Mouse (Mus musculus) kidney, postnatal 36 days (tissue): ENCODE data around the gene Zfp69.
A peak's percentile ranks its signal among the peaks of the same experiment; 100 is the strongest.

Experiments used
- DNase-seq, 2 experiments: peaks; one replicate each; pipeline ENCODE4 v3.0.0; 2021 to 2022; ENCODE audit warnings: mixed read lengths in 2 of 2

Gene Zfp69

DNA sequence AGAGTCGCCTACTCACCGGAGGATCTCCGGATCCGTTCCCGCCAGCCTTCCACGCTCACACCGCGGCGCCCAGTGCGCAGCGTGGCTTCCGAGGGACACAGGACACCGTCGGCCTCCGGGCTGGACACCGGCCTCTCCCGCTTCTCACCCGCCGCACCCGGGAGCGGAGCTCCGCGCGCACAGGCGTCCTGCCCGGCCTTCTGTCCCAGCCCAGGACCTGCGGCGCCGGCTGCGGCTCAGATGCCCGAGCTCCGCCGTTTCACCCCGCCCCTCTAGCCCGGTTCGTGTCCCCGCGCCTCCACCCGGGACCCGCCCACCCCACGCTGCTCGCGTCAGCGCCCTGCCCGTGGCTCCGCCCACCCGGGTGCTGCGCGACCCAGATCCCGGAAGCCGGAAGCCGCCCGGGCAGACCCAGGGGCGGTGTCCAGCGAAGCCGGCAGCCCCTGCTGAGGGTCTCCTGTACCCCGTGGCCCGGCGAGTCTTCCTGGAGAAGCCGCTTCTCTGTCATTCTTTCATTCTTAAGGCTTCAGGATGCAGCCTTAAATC, at the start of gene Zfp69:
Gene Zfp69, minus strand, starts transcription at position 272 of the 546 bp plus-strand sequence.
- DNase-seq = peak; percentile 93 to 97

DNA sequence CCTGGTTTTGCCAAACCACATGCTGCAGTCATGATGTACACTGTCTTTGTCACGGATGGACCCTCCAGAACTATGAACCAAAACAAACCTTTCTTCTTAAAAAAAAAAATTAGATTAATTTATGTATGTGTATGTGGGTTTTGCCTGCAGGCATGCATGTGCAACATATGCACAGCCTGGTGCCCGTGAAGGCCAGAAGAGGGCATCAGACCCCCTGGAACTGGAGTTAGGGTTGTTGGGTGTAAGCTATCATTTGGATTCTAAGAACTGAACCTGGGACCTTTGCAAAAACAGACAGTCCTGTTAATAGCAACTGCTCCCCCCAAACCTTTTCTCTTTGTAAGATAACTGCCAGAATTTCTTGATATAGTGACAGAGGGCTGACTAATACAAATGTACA, 49.5 kb upstream of the Zfp69 start:
- DNase-seq = no peak

DNA sequence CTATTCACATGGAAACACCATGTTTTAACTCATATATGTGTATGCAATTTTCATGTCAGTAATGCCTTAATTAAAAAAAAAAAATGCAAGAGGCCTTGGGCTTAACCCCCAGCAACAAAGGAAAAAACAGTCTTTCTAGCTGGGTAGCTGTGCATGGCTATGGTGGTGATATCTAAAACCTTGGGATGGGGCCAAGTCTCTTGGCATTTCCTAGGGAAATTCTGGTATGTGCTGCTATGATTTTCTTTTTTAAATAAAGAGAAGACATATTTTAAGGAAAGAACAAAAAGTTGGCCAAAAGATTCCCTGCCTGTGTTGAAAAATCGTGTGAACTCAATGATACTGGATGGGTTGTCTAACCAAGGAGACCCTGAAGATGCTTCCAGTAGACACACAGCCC, 44.4 kb upstream of the Zfp69 start:
- DNase-seq = peak in 1 of 2 experiments; percentile 42

DNA sequence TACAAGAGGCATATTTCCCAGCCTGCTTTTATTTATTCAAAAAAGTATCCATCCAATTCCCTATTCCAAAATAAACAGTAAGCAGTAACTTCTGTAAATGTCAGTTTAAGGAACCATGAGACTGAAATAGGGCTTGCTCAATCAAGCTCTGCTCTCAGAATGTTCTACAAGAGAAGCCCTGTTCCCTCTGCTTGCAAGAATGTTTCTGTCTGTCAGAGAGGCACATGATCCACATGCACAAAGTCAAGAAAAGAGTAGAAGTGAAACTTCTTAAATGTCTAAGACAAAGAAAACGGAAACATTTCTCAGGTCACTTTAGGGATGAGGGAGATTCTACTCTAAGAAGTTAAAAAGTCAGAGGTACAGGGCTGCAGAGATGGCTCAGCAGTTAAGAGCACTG, 41.5 kb upstream of the Zfp69 start:
- DNase-seq = no peak

DNA sequence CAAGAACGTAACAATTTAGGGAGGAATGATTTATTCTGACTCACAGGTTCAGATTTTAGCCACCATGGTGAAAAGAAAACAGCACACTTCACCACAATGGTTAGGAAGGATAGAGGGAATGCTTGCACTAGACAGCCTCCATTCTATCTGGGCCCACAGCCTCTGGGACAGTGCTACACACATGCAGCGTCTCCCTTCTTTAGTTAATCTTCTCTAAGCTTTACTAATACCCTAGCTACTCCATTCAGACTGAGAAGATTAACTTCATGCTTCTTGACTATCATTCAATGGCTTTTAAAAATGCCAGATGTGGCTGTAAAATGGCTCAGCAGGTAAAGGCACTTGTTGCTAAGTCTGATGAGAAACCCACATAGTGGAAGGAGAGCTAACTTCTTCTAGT, 40.8 kb upstream of the Zfp69 start:
- no peak for DNase-seq

DNA sequence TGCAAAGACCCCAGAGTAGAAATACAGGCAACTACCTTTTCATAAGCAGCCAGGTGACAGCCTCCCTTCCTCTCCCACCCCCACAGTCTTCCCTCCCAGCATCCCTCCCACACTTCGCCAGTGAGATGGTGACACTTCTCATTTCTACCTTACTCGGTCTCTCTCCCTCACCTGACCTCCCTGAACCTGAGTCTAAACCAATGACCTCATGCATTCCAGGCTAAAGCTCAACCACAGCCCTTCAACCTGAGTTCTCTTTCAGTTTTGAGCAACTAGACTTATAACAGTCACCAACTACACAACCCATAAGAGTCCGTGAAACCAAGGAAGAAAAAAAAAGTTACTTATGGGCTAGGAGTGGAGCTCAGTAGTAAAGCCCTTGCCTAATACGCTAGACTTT, 35.8 kb upstream of the Zfp69 start:
- DNase-seq = peak in 1 of 2 experiments; percentile 12

DNA sequence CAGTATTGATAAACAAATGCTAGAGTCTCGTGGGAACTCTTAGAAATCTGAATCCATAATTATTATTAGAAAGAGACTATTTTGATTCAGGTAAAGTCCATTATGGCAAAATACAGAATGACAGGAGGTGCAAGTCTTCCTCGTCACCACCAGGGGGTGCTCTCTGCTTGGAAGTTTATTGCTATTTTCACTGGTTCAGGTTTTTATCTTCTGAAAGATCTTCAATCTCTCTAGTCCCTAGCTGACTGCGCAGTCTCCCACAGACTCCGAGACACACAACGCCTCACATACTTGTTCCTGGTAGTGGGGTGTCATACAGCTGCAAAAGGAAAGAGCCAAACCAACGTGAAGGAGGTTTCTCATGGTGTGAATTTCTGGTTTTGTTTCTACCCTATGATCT, 34.9 kb upstream of the Zfp69 start:
- DNase-seq = peak; percentile 34 to 70

DNA sequence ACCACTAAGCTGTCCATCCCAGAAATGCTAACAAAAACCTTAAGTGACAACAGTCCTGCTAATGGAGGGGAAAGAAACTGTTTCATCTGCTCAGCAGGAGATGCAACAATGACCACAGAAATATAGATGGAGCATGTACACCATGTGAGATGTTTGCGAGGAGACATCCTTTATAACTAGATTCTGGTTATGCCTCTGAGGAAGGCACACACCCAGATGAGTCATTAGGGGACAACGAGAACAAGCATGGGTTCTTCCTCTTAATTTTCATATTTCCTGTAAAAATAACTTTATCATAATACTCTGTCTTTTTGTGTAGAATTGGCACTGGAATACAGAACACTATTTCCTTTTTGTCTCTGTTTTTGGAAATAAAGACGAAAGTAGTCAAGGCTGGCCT, 26.7 kb upstream of the Zfp69 start:
- no peak for DNase-seq

- no peak for DNase-seq
Observed at GRCm38 (mm10) chr4:120975428-120975734, 23.9 kb upstream of the Zfp69 start.

DNA sequence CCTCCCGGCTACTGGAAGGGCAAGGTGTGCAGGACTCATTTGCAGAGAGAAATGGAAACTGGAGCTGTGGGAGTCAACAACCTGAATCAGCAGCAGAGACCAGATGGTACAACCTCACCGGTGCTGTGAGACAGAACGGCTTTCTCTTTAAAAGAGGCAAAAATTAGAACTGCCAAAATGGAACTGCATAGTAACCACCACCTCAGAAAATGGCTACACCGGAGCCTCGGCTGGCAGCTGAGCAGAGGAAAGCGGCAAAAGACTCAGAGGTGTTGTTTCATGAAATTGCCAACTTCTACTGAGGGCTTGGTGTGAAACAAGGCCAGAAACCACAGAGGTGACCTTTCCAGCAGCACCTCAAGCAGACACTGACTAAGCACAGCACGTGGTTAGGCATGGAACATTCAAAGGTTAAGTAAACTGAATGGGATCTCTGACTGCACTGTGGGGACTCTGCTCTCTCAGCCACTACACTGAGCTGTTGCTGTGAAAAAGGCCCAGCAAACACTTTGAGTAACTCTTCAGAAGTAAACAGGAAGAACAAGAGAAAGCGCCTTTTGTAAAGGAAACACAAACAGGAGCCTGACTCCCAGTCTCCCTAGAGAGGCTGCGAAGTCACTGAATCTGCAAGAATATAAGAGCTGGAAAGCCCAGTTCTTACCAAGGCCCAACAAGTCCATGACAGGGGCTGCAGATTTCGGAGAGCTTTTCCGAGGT, 23.4 kb upstream of the Zfp69 start:
- peak; percentile 59 to 79 for DNase-seq

DNA sequence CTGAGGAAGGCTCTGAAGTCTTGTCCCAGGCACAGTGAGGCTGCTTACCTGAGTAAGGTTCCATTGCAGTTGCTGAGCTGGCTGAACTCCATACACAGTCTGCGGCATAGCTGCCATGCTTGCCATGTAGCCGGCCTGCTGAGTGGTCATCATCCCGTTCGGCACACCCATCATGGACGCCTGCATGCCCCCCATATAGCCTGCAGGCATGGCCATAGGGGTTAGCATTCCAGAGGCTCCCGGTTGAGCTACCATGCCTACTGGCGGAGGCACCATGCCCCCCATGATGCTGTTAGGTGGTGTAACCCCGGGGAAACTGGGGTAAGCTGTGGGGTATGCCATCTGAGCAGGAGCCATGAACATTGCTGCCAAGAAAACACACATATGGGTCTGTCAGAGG, 20.3 kb upstream of the Zfp69 start:
- no peak for DNase-seq

GRCm38 (mm10) chr4:120969382-120970146, 18.1 kb upstream of the Zfp69 start:
- peak; percentile 49 to 77 for DNase-seq

DNA sequence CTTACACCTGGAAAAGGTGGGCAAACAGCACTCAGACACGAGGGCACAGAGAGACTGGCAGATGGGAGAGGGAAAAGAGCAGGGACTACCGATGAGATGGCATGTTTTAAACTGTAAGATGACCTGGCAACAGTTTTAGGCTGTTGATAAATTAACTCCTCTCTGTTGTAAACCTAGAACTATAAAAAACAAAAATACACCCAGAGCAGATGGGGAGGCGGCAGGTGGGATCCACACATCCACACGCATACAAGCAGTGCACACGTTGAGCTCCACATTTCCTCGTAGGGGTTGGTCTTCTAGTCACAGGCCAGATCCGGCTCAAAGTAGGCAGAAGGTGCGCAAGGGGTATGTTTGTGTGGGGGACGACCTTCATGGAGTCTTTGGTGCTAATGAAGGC, 17.0 kb upstream of the Zfp69 start:
- DNase-seq = no peak

DNA sequence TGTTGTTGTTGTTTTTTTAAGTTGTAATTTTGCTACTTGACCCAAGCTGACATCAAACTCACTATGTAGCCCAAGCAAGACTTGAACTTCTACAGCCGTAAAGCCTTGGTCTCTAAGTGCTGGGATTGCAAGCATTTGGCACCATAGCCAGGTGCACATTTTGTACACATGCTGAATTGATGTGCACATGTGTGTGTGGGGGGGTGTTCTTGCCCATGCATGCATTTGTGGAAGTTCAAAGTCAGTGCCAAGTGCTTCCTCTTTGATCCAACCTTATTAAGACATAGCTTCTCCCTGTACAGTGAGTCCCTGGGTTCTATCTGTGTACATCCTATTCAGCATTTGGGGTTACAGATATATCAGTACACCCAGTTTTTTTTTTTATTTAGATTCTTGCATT, 4.1 kb upstream of the Zfp69 start:
- DNase-seq = no peak

GRCm38 (mm10) chr4:120953667-120954066, 2.2 kb upstream of the Zfp69 start:
- DNase-seq = no peak

DNA sequence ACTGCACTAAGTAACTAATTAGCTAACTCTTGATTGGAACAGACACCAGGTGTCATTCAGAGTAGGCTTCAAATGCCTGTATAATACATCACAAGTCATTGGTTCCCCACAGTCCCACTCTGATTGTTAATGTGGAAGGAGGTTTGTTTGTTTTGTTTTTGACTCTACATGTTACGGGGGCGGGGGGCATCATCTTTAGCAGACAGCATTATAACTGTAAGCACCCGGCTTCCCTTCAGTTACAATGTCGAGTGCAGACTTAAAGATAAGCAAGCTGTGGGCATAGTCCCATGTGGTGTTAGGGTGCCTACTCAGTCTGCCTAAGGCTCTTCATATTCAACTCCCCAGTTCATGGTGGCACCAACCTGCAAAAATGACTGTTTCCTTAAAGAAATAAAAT, 1.5 kb upstream of the Zfp69 start:
- DNase-seq = no peak

GRCm38 (mm10) chr4:120952163-120952562, 664 bp upstream of the Zfp69 start:
- no peak for DNase-seq

DNA sequence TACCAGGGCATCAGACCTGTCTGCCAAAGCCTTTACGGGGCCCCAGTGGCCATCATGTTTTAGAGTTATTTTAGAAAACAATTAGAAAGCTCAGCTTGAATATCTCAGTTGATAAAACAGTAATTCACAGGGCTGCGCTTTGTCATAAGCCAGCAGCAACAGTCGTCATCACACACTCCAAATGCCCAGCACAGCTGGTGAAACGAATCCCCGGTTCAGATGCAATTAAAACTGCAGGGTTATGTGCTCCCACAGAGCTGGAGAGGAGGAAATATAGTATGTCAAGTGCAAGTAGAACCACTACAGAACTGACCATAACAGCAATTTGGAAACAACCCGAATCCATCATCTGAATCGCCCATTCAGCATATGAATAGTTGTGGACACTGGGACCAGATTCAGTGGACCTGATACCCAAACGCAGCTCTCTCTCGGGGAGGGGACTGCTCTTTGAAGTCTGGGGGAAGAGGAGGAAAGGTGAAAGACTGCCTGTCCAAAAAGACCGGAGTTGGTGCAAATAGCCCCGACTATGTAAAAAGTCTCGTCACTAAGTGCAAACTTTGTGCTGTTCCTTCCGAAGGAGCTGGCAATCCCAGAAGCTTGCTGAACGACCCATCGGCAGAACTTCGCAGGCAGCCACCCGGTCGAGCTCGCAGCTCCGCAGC, 604 bp downstream of the Zfp69 start:
- DNase-seq = no peak

DNA sequence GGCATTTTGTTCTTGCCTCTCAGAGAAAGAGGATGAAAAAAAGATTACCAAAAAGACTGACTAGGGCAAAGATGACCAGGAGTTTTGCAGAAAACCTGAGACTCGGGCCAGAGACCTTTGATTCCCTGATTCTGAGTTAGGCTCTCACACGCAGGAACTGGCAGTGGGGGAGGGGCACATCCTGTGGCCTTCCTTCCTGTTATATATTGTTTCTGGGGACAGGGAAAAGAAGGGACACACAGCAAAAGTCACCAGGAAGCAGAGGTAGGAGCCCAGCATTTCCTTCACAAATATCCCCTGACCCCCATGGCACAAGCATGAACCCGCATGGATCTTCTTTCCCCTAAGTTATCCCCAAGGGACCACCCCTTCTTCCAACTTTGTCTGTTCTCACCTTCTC, 2.6 kb downstream of the Zfp69 start:
- DNase-seq = peak; percentile 51 to 80

- DNase-seq = peak; percentile 54 to 66
Observed at GRCm38 (mm10) chr4:120935006-120935405, 16.5 kb downstream of the Zfp69 start.

DNA sequence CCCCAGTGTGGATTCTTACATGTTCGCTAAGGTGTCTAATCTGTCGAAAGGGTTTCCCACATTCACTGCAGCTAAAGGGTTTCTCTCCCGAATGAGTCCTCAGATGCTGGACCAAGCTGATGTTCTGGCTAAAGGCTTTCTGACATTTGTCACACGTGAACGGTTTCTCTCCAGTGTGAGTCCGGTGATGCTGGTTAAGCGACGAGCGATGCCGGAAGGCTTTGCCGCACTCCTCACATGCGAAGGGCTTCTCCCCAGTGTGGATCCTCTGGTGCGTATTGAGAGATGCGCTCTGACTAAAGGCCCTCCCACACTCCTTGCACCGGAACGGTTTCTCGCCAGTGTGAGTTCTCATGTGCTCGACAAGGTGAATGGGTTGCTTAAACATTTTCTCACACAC, 20.8 kb downstream of the Zfp69 start:
- no peak for DNase-seq

DNA sequence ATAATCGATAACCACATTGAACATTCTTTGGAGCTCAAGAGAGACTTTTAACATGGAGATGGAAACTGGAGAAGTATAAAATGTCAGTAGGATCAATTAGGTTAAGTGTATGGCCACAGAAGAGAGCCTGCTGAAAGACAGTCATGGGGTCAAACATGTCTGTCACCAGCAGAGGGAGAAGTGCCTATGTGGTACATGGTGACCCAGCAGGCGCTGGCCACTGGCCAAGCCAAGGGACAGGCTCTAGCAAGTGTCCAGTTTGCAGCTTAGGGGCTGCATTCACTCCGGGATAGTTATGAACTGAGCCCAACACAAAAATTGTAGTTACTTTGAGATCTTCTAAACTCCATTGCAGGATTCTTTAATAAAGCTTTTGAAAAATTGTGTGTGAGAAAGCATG, 22.8 kb downstream of the Zfp69 start:
- DNase-seq = peak; percentile 14 to 64

DNA sequence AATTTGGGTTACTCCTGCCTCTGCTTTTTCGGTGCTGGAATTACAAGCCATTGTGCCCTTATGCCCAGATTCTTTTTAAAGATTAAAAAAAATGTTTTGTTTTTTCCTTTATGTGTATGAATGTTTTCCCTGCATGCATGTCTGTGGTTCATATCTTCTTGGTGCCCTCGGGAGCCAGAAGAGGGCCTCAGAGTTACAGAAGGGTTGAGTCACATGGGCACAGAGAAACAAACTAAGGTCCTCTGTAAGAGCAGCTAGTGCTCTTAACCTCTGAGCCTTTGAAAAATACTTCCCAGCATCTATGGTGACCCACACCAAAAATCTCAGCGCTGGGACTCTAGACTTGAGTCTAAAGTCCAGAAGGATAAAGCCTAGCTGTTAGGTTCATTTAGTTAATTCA, 26.1 kb downstream of the Zfp69 start:
- peak; percentile 62 to 68 for DNase-seq
